Mouse (Mus musculus) G1E (cell line): Measurements from ENCODE around the gene Ccndbp1.

Experiments
- CTCF ChIP-seq: IDR thresholded peaks from 2 replicates; pipeline ENCODE4 v1.5.1; 2012; ENCODE audit warnings: low read depth, low read length, inconsistent platforms, mixed read lengths
- GATA1 ChIP-seq: IDR thresholded peaks from 2 replicates; pipeline ENCODE4 v1.6.1; 2012; ENCODE audit warnings: borderline replicate concordance, low read length, inconsistent platforms, mixed read lengths
- POLR2AphosphoS5 ChIP-seq: IDR thresholded peaks from 2 replicates; pipeline ENCODE4 v1.6.1; 2012; ENCODE audit warnings: low read depth, low read length, inconsistent platforms; ENCODE audit not compliant: insufficient replicate concordance

DNA sequence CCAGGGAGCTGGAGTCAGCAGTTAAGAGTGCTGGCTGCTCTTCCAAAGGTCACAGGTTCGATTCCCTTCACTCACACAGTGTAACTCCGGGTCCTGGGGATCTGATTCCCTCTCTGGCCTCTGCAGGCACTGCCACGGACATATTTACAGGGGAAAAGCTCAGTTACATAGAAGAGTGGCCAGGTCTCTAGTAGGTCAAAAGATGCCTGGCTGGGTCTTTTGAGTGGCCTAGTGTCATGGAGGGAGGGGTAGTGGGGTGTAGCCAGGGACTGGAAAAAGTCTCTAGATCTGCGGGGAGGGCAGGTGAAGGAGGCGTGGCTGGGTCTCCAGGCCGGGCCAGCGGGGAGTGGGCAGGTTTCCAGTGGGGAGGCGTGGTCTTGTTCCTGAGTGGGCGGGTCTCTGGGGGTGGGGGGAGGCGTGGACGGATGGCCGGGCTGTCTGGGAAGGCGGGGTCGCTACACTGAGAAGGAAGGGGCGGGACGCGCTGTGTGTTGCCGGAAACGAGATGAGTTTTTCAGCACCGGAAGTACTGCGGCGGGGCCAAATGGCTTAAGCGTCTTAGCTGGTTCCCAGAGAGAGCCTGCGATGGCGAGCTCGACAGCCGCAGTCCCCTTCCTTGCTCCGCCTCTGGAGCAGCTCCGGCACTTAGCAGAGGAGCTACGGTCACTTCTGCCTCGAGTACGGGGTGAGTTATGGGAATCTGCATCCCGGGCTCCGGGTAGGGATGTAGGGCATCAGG, at the start of gene Ccndbp1:
- no peak for TF ChIP-seq GATA1
- TF ChIP-seq CTCF, result no peak
- TF ChIP-seq POLR2AphosphoS5, result no peak
